Mouse (Mus musculus): Measurements from ENCODE around the gene Eif3k.
A peak's percentile ranks its signal among the peaks of the same experiment; 100 is the strongest.

DNA sequence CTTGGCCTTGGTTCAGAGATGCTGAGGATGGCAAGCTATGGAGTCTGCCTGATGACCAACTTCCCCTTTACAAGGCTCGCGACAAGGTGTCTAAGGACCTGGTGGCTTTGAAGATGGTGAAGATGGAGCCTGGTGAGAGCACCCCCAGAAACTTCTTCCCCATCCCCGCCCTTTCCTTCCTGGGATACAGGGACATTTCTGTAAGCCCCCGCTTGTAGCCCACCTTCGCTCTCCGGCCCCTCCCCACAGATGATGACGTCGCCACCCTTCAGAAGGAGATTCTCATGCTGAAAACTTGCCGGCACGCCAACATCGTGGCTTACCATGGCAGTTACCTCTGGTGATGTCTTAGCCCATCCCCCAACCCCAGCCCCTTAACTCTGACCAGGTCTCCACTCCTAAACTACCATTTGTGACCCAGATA, 1.5 kb upstream of the Eif3k start:
- no peak for TF ChIP-seq ZNF384 (IDR thresholded peaks at IDR 0.05; ENCODE audit: low read depth, low read length)
- no peak for TF ChIP-seq TAL1 (IDR thresholded peaks at IDR 0.05; ENCODE audit: low read length)
- no peak for TF ChIP-seq CTCF (IDR thresholded peaks at IDR 0.05 in 2 of 3, conservative IDR thresholded peaks at IDR 0.05 in 1 of 3; ENCODE audit: control insufficient read depth in 1 of 3, insufficient read depth in 1 of 3, low read depth in 2 of 3, low read length in 3 of 3, poor library complexity in 1 of 3, severe bottlenecking in 1 of 3)
- TF ChIP-seq POLR2A (IDR thresholded peaks at IDR 0.05; ENCODE audit: control insufficient read depth in 1 of 2, insufficient read depth in 1 of 2, low read depth in 1 of 2, low read length in 2 of 2, poor library complexity in 1 of 2) = peak; percentile 22 to 64; a peak in 1 of 4 replicates
- no peak for TF ChIP-seq USF1 (IDR thresholded peaks at IDR 0.05; ENCODE audit: low read depth, low read length)

Data from MEL (cell line).